In genomic region chr6:92441205-92441604, GRCm38 (mm10) we compare ENCODE assay signal across 8 mouse cellular contexts.
DNase-seq lines count a peak whose midpoint lies in the region; ATAC-seq lines count a peak whose summit lies in the region.

No protein-coding gene starts in this region.

- no peaks in the 10 kb centered on the region for H3K27me3 ChIP-seq in heart, embryonic 12.5 days (replicated peaks)
- H3K27me3 ChIP-seq in forebrain, embryonic 10.5 days (ENCODE audit: poor library complexity, severe bottlenecking) = no peaks in the 10 kb centered on the region
- no peaks in the 10 kb centered on the region for H3K27me3 ChIP-seq in forebrain, embryonic 16.5 days (replicated peaks; ENCODE audit: control insufficient read depth, insufficient read depth, low read length)

- H3K9me3 ChIP-seq in heart, embryonic 12.5 days (replicated peaks) = no peaks in the 10 kb centered on the region
- H3K9me3 ChIP-seq in forebrain, embryonic 10.5 days = no peaks in the 10 kb centered on the region
- H3K9me3 ChIP-seq in forebrain, embryonic 16.5 days (ENCODE audit: control insufficient read depth, low read length) = no peaks in the 10 kb centered on the region

- ATAC-seq in heart, embryonic 12.5 days (ENCODE audit: insufficient number of reproducible peaks, low FRiP score) = no peak
- ATAC-seq in megakaryocyte progenitor cell, adult 5-6 weeks (replicated peaks; ENCODE audit: poor library complexity) = peak; percentile 64
- ATAC-seq in forebrain, embryonic 16.5 days = no peak

- WGBS in heart, embryonic 12.5 days = 56% methylated on average over 3 of the region's 3 CpGs
- WGBS in forebrain, embryonic 10.5 days = 69% methylated on average over 3 of the region's 3 CpGs
- 55% methylated on average over 2 of the region's 3 CpGs for WGBS in forebrain, embryonic 16.5 days

- no peak overlapping the region for H3K4me3 ChIP-seq in heart, embryonic 12.5 days
- no peak overlapping the region for H3K4me3 ChIP-seq in forebrain, embryonic 10.5 days
- no peak overlapping the region for H3K4me3 ChIP-seq in forebrain, embryonic 16.5 days (replicated peaks; ENCODE audit: low read length)

- peak; percentile 45 to 52 for DNase-seq in heart, postnatal 14 days
- peak; percentile 46 for DNase-seq in urinary bladder, postnatal 14 days (ENCODE audit: low spot score)
- no peak for DNase-seq in urinary bladder, adult 2 months (ENCODE audit: low spot score)
- DNase-seq in gastrocnemius, postnatal 10 days = peak; percentile 60
- no peak for DNase-seq in forebrain, embryonic 10.5 days (ENCODE audit: extremely low spot score, low spot score)

- H3K36me3 ChIP-seq in heart, embryonic 12.5 days = no peaks in the 10 kb centered on the region
- no peaks in the 10 kb centered on the region for H3K36me3 ChIP-seq in forebrain, embryonic 10.5 days (replicated peaks)
- H3K36me3 ChIP-seq in forebrain, embryonic 16.5 days (ENCODE audit: control insufficient read depth, insufficient read depth) = no peaks in the 10 kb centered on the region

- 0 out of 2 replicates have a peak, but pooled peaks cover 3% of the 10 kb centered on the region for H3K4me1 ChIP-seq in heart, embryonic 12.5 days (replicated peaks)
- H3K4me1 ChIP-seq in forebrain, embryonic 10.5 days = 0 out of 2 replicates have a peak, but pooled peaks cover 3% of the 10 kb centered on the region
- H3K4me1 ChIP-seq in forebrain, embryonic 16.5 days (replicated peaks; ENCODE audit: control insufficient read depth, insufficient read depth, low read length) = no peaks in the 10 kb centered on the region; the same call in 1 of the 2 replicates

- intact Hi-C loops in heart, postnatal 14 days (cut with DNase I) = no loop called here

- no peak overlapping the region for H3K27ac ChIP-seq in heart, embryonic 12.5 days (ENCODE audit: poor library complexity, severe bottlenecking)
- H3K27ac ChIP-seq in forebrain, embryonic 10.5 days = no peak overlapping the region
- no peak overlapping the region for H3K27ac ChIP-seq in forebrain, embryonic 16.5 days (ENCODE audit: low read length)

- no peak overlapping the region for H3K4me2 ChIP-seq in heart, embryonic 12.5 days
- no peak overlapping the region for H3K4me2 ChIP-seq in forebrain, embryonic 16.5 days (ENCODE audit: low read length)

- H3K9ac ChIP-seq in heart, embryonic 12.5 days = no peak overlapping the region
- H3K9ac ChIP-seq in forebrain, embryonic 16.5 days (replicated peaks; ENCODE audit: low read depth, low read length) = no peak overlapping the region

Comparison
In these comparisons a context has a peak if more than half of its experiments do, and no peak if none do; other contexts are left out.
1. DNase-seq: peak in heart, postnatal 14 days (2 of 2), urinary bladder, postnatal 14 days (single experiment) and gastrocnemius, postnatal 10 days (single experiment); none in urinary bladder, adult 2 months (single experiment) and forebrain, embryonic 10.5 days (single experiment).